In genomic region chr13:107676310-107677090, GRCm38 (mm10) we compare ENCODE assay signal across 9 mouse cellular contexts.
DNase-seq lines count a peak whose midpoint lies in the region; ATAC-seq and TF ChIP-seq lines count a peak whose summit lies in the region.
"Had no signal": no experiment of that assay in that cellular context is flagged by ENCODE, and none has a peak within 500 bp of the region (broad histone marks: within the 10 kb centered on the region; RNA-seq: fewer than 3 reads in every experiment).

No protein-coding gene starts in this region.

- peak; percentile 53 for ATAC-seq in granulocyte monocyte progenitor cell, adult 5-6 weeks (replicated peaks; ENCODE audit: poor library complexity, severe bottlenecking)
- peak; percentile 85 for ATAC-seq in intestine, embryonic 15.5 days
- ATAC-seq in liver, embryonic 15.5 days (ENCODE audit: insufficient read depth), result peak; percentile 72
- peak; percentile 76 for ATAC-seq in neural tube, embryonic 14.5 days (ENCODE audit: low read depth)

- WGBS in intestine, embryonic 15.5 days, result 8% methylated on average over 9 of the region's 9 CpGs
- 24% methylated on average over 9 of the region's 9 CpGs for WGBS in liver, embryonic 15.5 days (ENCODE audit: insufficient replicate concordance)
- 23% methylated on average over 9 of the region's 9 CpGs for WGBS in neural tube, embryonic 14.5 days

- peak; percentile 89 for DNase-seq in 3T3-L1 (ENCODE audit: low read depth, low spot score)
- peak; percentile 56 for DNase-seq in brain, embryonic 14.5 days (ENCODE audit: low read depth)
- no peak for DNase-seq in frontal cortex, adult 2 months (ENCODE audit: extremely low spot score in 1 of 2, low spot score in 1 of 2)
- no peak for DNase-seq in thymus, adult 18-20 months

- no peaks in the 10 kb centered on the region for H3K36me3 ChIP-seq in intestine, embryonic 15.5 days
- no peaks in the 10 kb centered on the region for H3K36me3 ChIP-seq in liver, embryonic 15.5 days (replicated peaks)
- no peaks in the 10 kb centered on the region for H3K36me3 ChIP-seq in neural tube, embryonic 14.5 days (ENCODE audit: control insufficient read depth, insufficient read depth, low read length)

- peaks cover 10% of the 10 kb centered on the region for H3K4me1 ChIP-seq in intestine, embryonic 15.5 days (replicated peaks)
- no peaks in the 10 kb centered on the region for H3K4me1 ChIP-seq in liver, embryonic 15.5 days (replicated peaks)
- peaks cover 5% of the 10 kb centered on the region; the same call in 1 of the 2 replicates for H3K4me1 ChIP-seq in neural tube, embryonic 14.5 days (ENCODE audit: control insufficient read depth, insufficient read depth, low read length)

- H3K27me3 ChIP-seq in intestine, embryonic 15.5 days (replicated peaks), result no peaks in the 10 kb centered on the region
- H3K27me3 ChIP-seq in liver, embryonic 15.5 days, result no peaks in the 10 kb centered on the region
- H3K27me3 ChIP-seq in neural tube, embryonic 14.5 days (ENCODE audit: control insufficient read depth, insufficient read depth, low read length), result no peaks in the 10 kb centered on the region

- H3K9ac ChIP-seq in intestine, embryonic 15.5 days, result no peak overlapping the region
- no peak overlapping the region for H3K9ac ChIP-seq in liver, embryonic 15.5 days
- H3K9ac ChIP-seq in neural tube, embryonic 14.5 days (replicated peaks; ENCODE audit: low read depth, low read length), result no peak overlapping the region

- TF ChIP-seq CTCF in brain, embryonic 14.5 days (IDR thresholded peaks at IDR 0.05; ENCODE audit: borderline replicate concordance, extremely low read depth, insufficient read depth, insufficient read length), result no peak

- no peak overlapping the region for H3K4me3 ChIP-seq in intestine, embryonic 15.5 days (replicated peaks)
- no peak overlapping the region for H3K4me3 ChIP-seq in liver, embryonic 15.5 days (replicated peaks)
- H3K4me3 ChIP-seq in neural tube, embryonic 14.5 days (ENCODE audit: low read depth, low read length), result no peak overlapping the region
- H3K4me3 ChIP-seq: myocyte had no signal

- no peak for TF ChIP-seq POLR2A in brain, embryonic 14.5 days (IDR thresholded peaks at IDR 0.05; ENCODE audit: borderline replicate concordance, extremely low read depth, insufficient read depth, insufficient read length, poor library complexity, severe bottlenecking)

- H3K4me2 ChIP-seq in intestine, embryonic 15.5 days (replicated peaks), result peak overlapping the region; percentile 28
- no peak overlapping the region for H3K4me2 ChIP-seq in liver, embryonic 15.5 days
- H3K4me2 ChIP-seq in neural tube, embryonic 14.5 days (ENCODE audit: low read depth, low read length), result no peak overlapping the region

- H3K27ac ChIP-seq in intestine, embryonic 15.5 days, result peak overlapping the region; percentile 81
- H3K27ac ChIP-seq in liver, embryonic 15.5 days (replicated peaks), result peak overlapping the region; percentile 29; the same call in 1 of the 2 replicates
- H3K27ac ChIP-seq in neural tube, embryonic 14.5 days (ENCODE audit: low read depth, low read length), result no peak overlapping the region

- no peaks in the 10 kb centered on the region for H3K9me3 ChIP-seq in intestine, embryonic 15.5 days
- no peaks in the 10 kb centered on the region for H3K9me3 ChIP-seq in liver, embryonic 15.5 days (replicated peaks)
- H3K9me3 ChIP-seq in neural tube, embryonic 14.5 days (ENCODE audit: control insufficient read depth, low read length), result no peaks in the 10 kb centered on the region

Comparison
In these comparisons a context has a peak if more than half of its experiments do, and no peak if none do; other contexts are left out.
1. DNase-seq: peak in 3T3-L1 (single experiment) and brain, embryonic 14.5 days (single experiment); none in frontal cortex, adult 2 months (0 of 2) and thymus, adult 18-20 months (0 of 2).
2. Peak in every context shown above with its lines, with median percentiles within 50 percentile points of each other: ATAC-seq.